Mouse (Mus musculus) frontal cortex, postnatal 25 days (tissue): Measurements from ENCODE around the gene Kcnab1.

ENCODE experiments used
- DNase-seq, 2 experiments: peaks; one replicate each; pipeline ENCODE4 v3.0.0; 2022; ENCODE audit warnings: low spot score in 2 of 2

Kcnab1 gene

GRCm38 (mm10) chr3:65315837-65316236, 206.7 kb downstream of the Kcnab1 start:
- no peak for DNase-seq

GRCm38 (mm10) chr3:65316738-65317137, 207.6 kb downstream of the Kcnab1 start:
- DNase-seq, result no peak

DNA sequence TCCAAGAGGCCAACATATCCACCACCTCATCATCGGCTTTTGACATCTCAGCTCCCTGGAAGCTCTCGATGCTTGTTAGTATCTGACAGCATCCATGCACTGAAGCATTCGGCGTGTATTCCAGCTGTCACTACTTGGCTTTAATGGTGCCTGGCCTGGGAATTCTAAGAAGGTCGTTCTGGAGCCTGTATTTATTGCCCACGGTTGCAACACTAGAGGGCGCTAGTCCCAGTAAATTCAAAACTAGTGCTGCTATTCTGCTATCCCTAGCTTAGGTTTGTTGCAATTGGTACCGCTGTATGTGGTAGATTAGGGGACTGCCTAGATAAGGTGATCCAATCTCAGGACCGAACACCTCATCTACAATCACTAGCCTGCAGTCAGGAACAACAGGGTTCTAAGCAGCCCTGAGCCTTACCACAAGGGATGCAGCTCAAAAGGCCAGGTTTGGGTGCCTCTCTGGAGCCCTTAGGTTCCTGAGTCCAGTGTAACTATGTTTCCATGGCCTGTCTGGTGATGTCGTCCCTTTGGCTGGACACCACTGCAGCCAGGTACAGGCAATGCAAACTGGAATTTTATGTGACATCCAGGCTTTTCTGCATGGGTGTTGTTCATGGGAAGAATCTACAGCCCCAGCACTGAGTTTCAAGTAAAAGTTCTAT, 208.8 kb downstream of the Kcnab1 start:
- DNase-seq, result no peak

DNA sequence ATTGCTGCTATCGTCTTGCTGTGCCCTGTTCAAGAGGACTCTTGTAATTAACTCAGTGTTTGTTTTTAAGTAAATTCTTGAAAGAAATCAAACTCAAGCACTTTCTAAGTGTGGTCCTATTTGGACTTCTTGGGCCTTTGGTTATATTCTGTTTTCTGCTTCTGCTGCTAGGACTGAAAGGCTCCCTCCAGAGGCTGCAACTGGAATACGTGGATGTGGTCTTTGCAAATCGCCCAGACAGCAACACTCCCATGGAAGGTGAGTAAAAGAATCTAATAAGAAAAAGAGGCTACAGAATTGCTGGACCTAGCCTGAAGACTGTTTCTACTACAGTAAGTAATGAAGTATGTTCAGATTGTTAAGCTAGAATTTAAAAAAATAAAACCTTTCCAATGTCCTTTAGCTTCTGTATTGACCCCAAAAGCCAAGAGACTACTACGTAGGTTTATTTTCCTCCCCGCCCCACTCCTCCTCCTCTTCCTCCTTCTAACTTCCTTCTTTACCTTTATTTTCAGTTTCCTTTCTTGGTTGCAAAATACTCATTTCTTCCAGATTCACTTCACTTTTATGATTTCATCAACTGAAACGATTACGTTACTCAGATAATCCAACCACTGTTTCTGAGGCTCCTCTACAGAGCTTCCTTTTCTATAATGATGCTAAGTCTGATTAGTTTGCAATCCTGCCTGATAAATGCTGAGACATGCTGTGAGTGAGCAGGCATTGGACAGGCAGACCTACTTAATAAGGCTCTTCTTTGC, 210.2 kb downstream of the Kcnab1 start:
- no peak for DNase-seq

DNA sequence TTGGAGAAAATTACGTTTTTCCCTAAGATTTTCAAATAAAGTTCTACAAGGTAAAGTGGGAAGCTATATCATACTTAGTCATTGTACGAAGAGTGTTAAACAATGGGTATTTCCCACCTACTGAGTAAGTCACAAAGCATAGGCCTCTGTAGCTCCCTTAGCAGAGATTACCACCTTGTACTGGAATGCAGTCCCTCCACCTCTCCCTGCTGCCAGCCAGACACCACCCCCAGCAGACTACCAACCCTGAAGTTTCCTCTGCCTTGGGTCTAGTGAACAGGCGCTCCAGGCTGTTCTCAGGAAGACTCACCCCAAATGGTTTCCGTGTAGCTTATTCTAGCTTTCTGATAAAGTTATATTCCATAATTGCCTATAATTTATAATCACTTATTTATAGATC, 211.8 kb downstream of the Kcnab1 start:
- DNase-seq, result no peak

GRCm38 (mm10) chr3:65321981-65322779, 213.0 kb downstream of the Kcnab1 start:
- no peak for DNase-seq

DNA sequence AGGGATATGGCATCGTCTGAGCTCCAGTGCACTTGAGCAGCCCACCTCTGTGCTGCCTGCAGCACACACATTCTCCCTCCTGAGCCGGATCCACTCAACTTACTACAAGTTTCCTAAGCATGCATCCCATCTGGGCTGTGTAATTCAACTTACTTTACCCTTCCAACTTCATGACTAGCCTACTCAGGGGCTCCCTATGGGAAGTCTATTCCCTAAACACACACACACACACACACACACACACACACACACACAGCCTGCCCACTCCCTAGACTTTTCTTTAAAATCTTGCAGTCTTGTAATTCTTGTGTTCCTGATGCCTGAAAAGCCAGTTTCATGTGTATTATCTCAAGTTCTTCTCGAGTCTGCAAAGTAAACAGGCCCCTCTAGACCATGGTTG, 216.1 kb downstream of the Kcnab1 start:
- no peak for DNase-seq

DNA sequence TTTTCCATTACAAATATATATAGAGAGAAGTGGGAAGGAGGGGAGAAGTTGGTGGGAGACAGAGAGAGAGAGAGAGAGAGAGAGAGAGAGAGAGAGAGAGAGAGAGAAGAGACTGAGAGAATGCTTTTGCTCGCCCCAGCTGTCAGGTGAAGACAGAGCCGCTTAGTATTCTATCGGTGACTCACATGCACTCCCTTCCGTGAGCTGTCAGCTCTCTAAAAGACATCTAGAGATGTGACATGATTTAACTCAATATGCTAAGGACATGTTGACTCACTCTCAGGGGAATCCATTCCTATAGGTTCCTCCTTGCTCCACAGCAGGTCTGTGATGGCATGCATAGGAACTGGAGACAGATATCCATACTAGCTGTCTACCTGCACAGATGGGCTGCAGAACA, 219.6 kb downstream of the Kcnab1 start:
- no peak for DNase-seq

DNA sequence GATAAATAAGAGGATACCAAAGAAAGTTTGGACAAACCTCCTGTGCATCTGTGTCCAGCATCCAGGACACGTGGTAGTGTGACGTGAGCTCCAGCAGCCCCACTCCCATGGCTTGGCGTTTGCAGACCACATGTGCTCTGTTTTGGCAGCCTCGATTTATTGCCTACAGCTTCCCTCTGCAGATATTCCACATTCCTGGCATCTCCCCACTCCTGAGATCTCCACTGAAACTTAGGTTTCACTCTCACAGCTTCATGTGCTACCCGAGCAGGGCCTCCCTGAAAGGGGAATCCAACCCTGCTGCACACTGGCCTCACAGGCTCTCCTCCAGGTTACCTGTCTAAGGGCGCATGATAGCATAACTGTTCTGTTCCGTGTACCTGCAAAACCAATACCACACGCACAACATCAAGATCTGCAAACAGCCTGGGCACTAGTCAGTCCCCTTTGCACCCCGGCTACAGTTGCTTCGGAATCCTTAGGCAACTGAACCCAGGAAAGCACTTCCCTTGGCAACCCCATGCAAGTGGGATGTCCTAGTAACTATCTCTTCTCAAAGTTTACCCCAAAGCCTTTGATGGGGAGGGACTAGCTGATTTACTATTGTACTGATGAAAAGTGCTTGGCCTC, 228.8 kb downstream of the Kcnab1 start:
- DNase-seq, result no peak

- no peak for DNase-seq
These were observed 231.2 kb downstream of the Kcnab1 start for GRCm38 (mm10) chr3:65340173-65340951.

DNA sequence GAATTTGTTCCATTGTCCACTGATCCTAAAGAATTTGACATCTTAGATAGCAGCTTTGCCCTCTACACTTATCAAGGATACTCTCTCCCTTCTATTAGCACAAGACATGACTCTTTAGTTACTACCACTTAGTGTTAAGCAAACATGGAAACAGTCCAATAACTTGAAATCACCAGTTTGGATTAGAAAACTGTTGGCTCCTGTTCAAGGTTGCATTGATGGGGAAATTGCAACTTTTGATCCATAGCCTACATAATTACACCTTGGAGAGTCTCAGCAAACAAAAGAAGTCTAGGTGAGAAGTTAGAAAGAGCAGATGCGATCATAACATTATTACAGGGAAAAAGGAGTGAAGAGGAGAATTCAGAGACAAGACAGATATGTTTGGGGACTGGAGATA, 237.0 kb downstream of the Kcnab1 start:
- no peak for DNase-seq

DNA sequence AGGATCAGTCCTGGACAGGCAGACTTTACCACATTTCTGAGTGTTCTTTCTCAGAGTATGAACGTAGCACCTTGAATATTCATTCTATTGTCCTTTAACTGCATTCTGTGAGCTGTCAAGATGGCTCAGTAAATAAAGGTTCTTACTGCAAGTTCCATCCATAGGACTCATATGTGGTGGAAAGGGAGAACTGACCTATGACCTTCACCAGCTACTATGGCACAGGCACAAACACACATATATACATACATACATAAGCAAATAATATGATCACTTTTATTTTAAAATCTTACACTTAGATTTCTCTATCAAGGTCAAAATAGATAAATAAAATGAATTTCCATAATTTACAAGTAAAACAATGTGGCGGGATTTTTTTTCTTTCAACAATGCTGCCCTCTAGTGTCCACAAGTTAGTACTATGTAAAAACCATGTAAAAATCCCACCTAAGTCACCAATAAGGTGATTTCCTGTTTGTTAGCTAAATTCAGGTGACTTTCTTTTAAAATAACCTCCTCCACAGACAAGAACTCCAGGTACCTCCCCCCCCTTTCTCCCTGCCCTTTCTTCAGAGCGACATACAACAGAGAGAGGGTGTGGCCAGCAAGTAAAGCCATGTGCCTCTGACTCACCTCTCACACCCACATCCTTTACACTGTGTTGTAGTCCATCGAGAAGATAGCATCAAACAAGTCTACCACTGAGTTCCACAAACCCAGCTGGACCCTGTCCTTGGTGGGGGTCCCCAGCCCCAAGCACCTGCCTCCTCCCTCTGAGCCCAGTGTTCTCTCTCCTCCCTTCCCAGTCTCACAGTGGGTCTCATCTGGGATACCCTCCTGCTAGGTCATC, 243.3 kb downstream of the Kcnab1 start:
- no peak for DNase-seq

DNA sequence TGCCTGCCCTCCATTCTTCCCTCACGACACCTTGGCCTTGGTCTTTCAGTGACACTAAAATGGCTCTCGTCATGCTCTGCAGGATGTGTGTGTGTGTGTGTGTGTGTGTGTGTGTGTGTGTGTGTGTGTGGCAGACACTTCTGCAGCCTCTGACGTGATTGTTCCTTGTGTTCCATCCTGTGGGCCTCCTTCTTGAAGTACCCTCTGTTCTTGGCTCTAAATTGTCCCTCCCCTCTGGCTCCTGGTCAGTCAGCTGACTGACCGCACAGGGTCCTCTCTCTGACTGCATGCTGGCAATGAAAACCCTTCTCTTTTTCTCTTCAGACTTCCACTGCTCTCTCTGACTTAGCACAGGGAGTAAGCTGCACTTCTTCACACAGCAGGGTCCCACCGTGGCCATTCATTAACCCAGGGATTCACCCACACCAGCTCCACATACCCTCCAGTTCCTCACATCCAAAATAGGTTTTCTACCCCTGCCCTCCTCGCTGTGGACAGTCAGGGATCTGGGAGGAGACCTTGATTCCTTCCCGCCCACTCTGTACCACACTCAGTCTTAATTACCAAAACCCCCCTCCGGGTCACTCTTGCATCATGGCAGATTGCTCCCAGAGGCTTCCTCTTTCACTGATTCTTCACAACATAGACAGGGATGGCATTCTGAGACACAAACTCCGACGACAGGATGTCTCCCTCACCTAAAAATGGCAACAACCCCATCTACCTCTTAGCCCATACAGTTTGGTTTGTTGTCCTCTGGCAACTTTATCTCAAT, 244.3 kb downstream of the Kcnab1 start:
- DNase-seq, result no peak

GRCm38 (mm10) chr3:65355479-65355878, 246.3 kb downstream of the Kcnab1 start:
- no peak for DNase-seq

DNA sequence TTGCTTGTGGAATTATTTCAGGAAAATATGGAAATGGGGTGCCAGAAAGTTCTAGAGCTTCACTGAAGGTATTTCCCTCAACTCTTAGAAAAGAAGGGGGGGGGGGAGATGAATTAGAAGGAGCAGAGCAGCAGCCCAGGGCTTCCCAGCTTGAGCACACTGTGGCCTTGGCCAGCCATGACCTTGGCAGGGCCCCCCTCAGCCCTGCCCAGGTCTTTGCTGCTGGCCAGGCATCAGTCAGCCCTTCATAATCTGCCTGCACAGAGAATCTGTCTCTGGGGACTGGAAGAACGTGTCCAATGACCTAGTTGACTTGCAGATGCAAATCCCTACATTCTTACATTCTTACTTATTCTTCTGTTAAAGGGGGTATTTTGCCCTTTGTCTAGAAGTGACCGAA, 249.1 kb downstream of the Kcnab1 start:
- no peak for DNase-seq

DNA sequence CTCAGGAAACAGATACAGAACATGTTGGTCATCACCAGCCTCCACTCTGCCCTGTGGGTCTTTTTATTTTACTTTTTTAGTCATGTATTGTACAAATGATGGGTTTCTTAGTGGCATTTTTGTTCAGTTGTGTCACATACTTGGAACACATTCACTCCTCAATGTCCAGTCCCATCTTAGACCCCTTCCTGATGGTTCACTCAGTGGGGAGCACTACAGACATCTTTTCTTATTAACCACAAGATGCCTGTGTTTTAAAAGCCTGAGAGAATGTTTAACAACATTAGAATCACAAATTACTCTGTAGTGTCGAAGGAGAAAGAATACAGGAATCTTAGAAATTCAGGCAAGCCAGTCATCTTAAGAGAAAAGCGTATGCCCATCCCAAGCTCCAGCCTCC, 249.7 kb downstream of the Kcnab1 start:
- DNase-seq, result no peak

DNA sequence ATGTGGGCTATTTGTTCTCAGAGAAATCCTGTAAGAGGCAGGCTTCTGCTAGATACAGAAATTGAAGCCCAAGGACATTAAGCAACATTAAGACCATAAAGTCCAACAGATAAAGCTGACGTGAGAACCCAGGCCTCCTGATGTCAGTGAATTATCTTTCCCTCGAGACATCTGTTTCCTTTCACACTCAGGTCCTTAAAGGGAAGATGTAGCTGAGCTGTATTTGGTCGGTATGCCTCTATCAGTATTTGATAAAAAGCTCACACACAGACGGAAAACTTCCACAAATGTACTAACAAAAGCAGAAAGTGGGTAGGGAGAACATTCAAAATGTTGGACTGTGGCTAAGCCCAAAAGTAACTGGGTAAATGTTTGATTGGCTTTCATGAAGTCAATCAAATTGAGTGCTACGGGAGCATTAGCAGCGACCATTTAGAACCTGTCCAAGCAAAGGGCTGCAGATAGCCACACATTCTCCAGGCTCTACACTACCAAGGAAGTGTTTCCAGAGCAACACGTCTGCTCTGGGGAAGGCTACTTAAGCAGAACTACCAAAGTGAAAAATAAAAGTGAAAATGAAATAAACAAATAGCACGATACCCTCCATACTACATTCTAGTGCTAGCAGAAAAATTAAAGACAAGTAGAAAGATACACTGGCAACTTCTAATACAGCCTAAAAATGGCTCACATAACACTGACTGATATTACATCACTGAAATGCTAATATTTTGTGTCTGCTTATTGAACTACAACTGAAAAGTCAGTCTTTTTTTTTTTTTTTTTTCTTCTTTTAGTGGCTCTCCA, 251.2 kb downstream of the Kcnab1 start:
- DNase-seq, result no peak

DNA sequence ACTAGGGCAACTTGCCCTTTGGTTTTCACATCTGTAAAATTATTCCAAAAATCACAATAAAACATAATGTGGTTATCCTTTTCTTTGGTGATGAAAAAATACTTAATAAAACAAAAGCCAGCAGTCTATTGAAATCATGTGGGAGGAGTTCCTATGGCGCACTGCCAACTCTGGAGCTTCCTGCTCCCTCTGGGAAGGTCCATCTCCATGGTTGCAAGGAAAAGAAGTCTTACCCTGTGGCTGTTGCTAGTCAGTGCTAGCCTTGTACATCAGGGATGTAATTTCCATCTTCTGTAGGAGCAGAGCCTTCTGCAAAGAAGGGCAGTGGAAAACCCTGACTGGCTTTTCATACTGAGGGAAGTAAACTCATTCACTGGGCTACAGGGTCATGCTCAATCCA, 254.3 kb downstream of the Kcnab1 start:
- no peak for DNase-seq

GRCm38 (mm10) chr3:65365184-65365583, 256.0 kb downstream of the Kcnab1 start:
- DNase-seq, result no peak
